Mouse (Mus musculus) left cerebral cortex, adult 18-20 months (tissue): Measurements from ENCODE around the gene Zfp986. TPM values are rescaled to one million over a fixed set of nuclear protein-coding genes. Genes with fewer than 3 reads are reported as not detected.
"Not testable (repeated sequence)": the region's sequence is repeated elsewhere in the genome, so short reads cannot be mapped to it uniquely, and the experiment has no call there.

Source experiments
- DNase-seq, 2 experiments: peaks; one replicate each; pipeline ENCODE4 v3.0.0; 2021 to 2022; ENCODE audit warnings: low spot score in 2 of 2, mixed read lengths in 1 of 2
- long read RNA-seq, 2 experiments: library from polyadenylated mRNA; stranded (forward); transcript quantifications; one replicate each; pipeline ENCODE4 v2.0.0; 2021
- total RNA-seq, 2 experiments: library from RNA; stranded (reverse); gene quantifications; 2 replicates each; pipeline ENCODE4 v1.2.3; 2021

Gene Zfp986
- under 1 TPM; 0.40 to 0.56 TPM for total RNA-seq
- long read RNA-seq, experiment 1, result 0 reads
- long read RNA-seq, experiment 2, result 0 reads

DNA sequence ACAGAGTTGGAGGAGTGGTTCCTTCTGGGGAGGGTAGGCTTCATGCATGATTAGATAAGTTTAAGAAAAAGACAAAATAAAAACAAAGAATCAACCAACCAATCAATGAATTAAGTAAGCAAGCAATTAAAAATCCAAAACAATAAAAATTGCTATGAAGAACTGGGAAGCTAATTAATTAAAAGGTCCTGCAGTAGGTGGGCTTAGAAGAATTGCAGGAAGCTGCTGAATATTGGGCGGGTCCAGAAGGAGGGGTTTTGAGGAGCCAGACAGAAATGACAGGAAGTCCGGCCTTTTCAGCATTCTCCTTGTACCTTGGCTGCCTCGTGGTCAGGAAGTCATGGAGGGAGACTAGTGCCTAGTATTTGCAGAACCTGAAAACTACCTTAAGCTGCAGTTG is at the start of gene Zfp986:
Gene Zfp986, plus strand, starts transcription at position 301 of the 400 bp plus-strand sequence.
- DNase-seq, result not testable (repeated sequence)

DNA sequence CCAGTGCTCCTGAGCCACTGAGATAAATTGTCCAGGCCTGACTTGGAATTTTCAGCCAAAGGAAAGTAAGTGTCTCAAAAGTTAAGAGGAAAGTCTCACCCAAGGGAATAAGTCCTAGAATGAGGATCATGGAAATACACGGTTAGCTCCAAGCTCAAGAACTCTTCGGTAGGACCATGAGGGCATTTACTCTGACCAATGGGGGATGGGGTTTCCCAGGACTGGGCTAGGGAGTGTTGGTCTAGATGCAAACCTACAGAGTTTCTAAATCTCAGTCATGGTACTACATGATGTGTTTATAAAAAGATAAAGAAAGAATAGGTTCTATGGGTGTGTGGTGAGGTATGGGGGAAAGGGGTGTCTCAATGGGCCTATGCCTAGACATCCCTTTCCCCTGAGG is 48.6 kb upstream of the Zfp986 start:
- DNase-seq, result not testable (repeated sequence)

DNA sequence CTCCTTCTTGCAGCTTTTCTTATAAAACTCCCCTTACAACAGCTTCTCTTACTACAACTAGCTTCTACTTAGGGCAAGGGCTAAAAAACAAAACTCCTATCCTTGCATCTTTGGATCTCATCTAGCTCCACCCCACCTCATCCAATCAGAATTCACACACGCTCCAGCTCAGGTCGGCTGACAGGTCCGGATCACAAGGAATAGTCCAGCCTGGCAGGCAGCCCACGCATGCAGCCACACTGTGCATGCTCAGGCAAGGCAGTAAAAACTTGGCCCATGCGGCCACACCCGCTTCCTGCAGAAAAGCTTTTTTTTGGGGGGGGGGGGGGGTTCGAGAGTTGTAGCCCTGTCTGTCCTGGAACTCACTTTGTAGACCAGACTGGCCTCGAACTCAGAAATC is 43.0 kb upstream of the Zfp986 start:
- DNase-seq, result not testable (repeated sequence)

DNA sequence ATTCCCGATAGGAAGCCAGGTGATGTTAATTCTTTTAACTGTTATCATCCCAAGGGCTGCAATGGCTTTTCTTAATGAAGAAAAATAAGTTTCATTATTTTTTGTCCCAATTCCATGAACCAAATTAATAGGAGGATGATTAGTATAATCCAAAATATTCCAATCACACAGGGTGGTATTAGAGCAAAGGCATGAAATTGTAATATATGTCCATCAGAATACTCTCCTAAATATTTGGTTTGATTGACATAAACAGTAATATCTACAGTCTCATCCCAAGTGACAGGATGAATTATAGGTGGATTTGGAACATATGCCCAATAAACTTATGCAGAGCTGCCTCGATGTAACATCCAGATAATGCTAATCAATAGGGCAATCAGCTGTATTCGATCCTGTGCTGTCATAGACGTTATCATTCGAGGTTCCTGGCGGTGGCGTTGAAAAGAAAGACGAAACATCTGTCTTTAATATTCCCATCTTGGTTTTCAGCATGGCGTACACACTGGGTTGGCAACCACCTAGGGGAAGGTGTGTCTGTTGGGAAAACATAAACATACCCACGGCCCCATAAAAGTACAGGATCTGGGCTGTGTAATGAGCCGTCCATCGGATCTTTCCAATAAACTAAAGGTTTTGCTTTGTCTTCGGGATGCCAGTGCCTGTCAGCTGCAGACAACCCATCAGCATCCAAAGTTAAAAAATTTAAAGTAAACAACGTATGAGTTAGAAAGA is 37.1 kb upstream of the Zfp986 start:
- not testable (repeated sequence) for DNase-seq

DNA sequence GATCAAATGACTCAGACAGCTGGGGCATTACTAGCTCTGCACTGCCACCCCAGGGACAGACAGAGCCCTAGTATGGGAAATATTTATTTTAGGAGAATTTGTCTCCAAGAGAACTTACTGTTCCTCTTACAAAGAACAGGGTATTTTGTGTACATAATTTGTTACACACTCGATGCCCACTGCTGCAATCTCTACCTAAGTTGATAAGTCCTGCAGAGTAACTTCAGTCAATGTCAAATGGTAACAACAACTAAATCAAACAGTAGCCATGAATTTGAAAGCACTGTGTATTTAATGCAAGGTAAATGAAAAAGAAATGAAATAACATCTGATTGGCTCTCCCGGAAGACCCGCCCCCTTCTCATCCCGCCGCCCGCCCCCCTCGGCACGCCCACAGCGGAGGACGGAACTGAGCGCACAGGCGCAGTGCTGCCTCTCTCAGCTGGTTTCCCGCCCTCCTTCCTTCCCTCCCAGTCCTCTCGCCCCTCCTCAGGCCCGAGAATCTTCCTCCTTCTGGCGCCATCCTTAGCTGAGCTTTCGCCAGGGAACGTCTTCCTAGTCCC is 32.2 kb upstream of the Zfp986 start:
- not testable (repeated sequence) for DNase-seq

DNA sequence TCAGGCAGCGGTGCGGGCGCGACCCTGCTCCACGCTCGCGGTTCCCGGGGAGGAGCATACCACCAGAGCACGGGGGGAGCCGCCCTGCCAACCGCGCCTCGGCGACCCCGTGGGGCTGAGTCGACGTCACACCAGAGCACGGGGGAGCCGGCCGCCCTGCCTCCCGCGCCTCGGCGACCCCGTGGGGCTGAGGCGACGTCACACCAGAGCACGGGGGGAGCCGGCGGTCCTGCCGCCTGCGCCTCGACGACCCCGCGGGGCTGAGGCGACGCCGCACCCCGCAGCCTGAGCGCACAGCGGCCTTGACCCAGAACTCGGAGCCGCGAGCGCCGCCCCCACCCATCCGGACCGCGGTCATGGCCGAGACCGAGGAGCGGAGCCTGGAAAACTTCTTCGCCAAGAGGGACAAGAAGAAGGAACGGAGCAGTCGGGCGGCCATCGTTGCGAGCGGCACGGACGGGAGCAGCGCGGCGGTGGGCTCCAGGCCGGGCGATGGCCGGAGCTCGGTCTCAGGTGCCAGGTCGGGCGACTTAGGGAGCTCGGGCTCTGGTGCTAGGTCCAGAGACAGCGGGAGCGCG is 31.6 kb upstream of the Zfp986 start:
- peak in 1 of 2 experiments; percentile 2 for DNase-seq

DNA sequence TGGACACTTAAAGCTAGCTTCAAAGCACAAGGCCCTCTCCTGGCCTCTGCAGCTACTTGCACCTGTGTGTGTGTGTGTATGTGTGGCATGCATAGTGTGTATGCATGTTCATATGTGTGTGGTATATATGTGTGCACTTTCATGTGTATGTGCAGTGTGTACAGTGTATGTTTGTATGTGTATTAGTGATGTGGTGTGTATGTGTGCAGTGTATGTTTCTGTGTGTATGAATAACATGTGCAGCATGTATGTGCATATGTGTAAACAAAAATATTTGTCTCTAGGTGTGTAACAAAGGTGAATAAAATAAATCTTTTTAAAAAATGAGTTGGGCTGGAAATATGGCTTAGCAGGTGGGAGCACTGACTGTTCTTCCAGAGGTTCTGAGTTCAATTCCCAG is 21.8 kb upstream of the Zfp986 start:
- not testable (repeated sequence) for DNase-seq

DNA sequence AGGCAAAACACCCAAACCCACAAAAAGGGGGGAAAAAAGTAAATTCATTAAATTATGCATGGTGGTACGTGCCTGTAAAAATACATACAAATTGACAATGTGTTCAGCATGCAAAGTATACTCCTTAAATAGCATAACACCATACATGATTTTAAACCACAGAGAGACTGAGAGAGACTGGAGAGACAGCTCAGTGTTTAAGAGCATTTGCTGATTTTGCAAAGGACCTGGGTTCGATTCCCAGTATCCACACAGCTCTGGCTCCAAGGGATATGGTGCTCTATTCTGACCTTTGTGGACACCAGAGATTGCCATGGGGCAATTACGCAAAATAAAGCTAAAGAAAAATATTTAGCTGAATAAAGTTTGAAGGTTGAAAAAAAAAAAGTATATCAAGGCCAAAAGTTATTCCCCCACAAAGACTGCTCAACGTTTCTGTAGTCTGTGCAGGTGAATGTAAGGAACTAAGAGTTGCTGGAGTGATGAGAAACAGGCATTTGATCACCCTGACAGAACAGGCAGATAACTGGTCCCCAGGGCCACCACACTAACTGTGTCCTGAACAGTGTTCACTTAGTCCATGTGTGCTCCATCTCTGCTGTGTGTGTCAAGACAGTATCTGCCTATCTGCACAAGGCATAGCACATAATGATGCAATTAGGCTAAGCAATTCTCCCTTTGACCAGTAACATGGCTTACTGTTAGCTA is 20.3 kb upstream of the Zfp986 start:
- not testable (repeated sequence) for DNase-seq

DNA sequence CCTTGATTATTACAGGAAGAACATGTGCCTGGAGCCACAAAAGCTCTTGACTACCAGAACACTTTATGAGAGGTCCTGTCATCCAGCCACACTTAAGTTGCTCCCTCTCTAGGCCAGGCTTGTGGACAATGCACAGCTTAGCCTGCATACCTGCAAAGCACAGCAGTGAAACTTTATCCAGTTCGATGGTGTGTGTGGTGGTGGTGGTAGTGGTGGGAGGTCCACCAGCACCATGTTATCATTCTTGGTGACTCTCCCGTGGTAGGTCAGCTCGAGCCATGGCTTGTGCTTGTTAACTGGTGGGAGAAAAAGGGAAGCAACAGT is 19.7 kb upstream of the Zfp986 start:
- DNase-seq, result not testable (repeated sequence)

DNA sequence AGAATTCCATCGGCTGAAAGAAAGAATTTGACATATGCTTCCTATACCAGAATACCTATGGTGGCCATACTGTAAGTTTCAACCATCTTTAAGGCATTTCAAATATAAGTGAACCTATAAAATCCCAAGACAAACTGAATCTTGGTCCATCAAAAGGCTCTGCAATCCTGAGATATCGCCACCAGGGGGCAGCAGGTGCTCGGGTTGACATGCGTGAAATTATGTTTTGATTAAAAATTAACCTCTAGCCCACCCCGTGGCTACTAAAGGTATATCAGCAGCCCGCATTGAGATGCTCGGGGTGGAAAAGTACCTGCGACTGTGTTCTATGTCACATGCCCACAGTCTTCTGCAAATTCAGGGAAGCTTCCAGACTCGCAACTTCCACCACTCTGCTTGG is 17.2 kb upstream of the Zfp986 start:
- not testable (repeated sequence) for DNase-seq

DNA sequence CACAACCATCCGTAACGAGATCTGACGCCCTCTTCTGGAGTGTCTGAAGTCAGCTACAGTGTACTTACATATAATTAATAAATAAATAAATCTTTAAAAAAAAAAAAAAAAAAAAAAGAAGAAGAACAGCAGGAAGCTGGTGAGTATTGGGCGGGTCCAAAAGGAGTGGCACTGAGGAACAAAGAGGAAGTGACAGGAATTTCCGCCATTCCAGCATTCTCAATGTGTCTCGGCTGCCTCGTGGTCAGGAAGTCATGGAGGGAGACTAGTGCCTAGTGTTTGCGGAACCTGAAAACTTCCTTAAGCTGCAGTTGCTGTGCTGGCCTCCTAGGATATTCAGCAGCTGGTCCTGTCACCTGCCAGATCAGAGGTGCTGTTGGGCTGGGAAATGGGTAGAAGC is 4.7 kb upstream of the Zfp986 start:
- DNase-seq, result not testable (repeated sequence)

Other genes with a start within 250 kb of the Zfp986 start
- under 1 TPM in 1 of 2 experiments, not detected in 1; 0.12 TPM for gene Zfp980, start 198.1 kb upstream of the Zfp986 start, total RNA-seq
- not detected for gene Zfp987, start 228.5 kb downstream of the Zfp986 start, total RNA-seq